Mouse (Mus musculus): ENCODE results near the gene Rgs11. TPM values are rescaled to one million over a fixed set of nuclear protein-coding genes. Genes with fewer than 3 reads are reported as not detected.
A peak's percentile ranks its signal among the peaks of the same experiment; 100 is the strongest.

Rgs11 gene
- polyA plus RNA-seq, 1 experiment from 2014 or later = 2.5 TPM

GRCm38 (mm10) chr17:26192481-26193190 lies 10.1 kb upstream of the Rgs11 start:
- Histone ChIP-seq H3K27ac (ENCODE audit: low read depth, low read length) (no peak overlapping the region), H3K27me3 (ENCODE audit: control insufficient read depth, insufficient read depth, low read length) (no peaks in the 10 kb centered on the region), H3K4me1 (replicated peaks; ENCODE audit: control insufficient read depth, insufficient read depth, low read length) (no peaks in the 10 kb centered on the region), H3K36me3 (ENCODE audit: control insufficient read depth, insufficient read depth, low read length) (peaks cover 11% of the 10 kb centered on the region), H3K9me3 (ENCODE audit: control insufficient read depth, low read length) (no peaks in the 10 kb centered on the region), H3K4me2 (ENCODE audit: low read depth, low read length, severe bottlenecking) (no peak overlapping the region), H3K4me3 (ENCODE audit: low read depth, low read length) (no peak overlapping the region), H3K9ac (ENCODE audit: low read length) (no peak overlapping the region)
- DNase-seq (ENCODE audit: low spot score) (no peak), ATAC-seq (replicated peaks; ENCODE audit: low FRiP score) (no peak)
- 95% methylated on average over 15 of the region's 15 CpGs for WGBS

- peaks cover 42% of the 10 kb centered on the region for H3K27me3 ChIP-seq (ENCODE audit: control insufficient read depth, insufficient read depth, low read length)
- H3K9ac ChIP-seq (ENCODE audit: low read length) = no peak within 1 kb of the TSS
- H3K4me2 ChIP-seq (ENCODE audit: low read depth, low read length, severe bottlenecking) = 0 out of 2 replicates have a peak within 1 kb of the TSS, but pooled peaks have one; percentile 5
- no peak for DNase-seq (ENCODE audit: low spot score)
- H3K4me3 ChIP-seq (ENCODE audit: low read depth, low read length) = no peak within 1 kb of the TSS
- WGBS = 74% methylated on average over 4 of the region's 4 CpGs
- no peaks in the 10 kb centered on the region; the same call in 1 of the 2 replicates for H3K36me3 ChIP-seq (ENCODE audit: control insufficient read depth, insufficient read depth, low read length)
- no peaks in the 10 kb centered on the region for H3K9me3 ChIP-seq (ENCODE audit: control insufficient read depth, low read length)
- peaks cover 17% of the 10 kb centered on the region for H3K4me1 ChIP-seq (replicated peaks; ENCODE audit: control insufficient read depth, insufficient read depth, low read length)
- H3K27ac ChIP-seq (ENCODE audit: low read depth, low read length) = no peak within 1 kb of the TSS
- no peak for ATAC-seq (replicated peaks; ENCODE audit: low FRiP score)
Observed at GRCm38 (mm10) chr17:26198892-26199291, 3.9 kb upstream of the Rgs11 start, which contains the start of gene Pdia2. TSS of gene Pdia2 (minus strand) at chr17:26199087.

GRCm38 (mm10) chr17:26200831-26201705 lies 1.7 kb upstream of the Rgs11 start:
- no peaks in the 10 kb centered on the region for H3K9me3 ChIP-seq (ENCODE audit: control insufficient read depth, low read length)
- peak overlapping the region; percentile 54 for H3K9ac ChIP-seq (ENCODE audit: low read length)
- peak overlapping the region; percentile 53 for H3K4me3 ChIP-seq (ENCODE audit: low read depth, low read length)
- peak; percentile 59; the same call in 1 of the 2 replicates for ATAC-seq (replicated peaks; ENCODE audit: low FRiP score)
- H3K4me2 ChIP-seq (ENCODE audit: low read depth, low read length, severe bottlenecking) = peak overlapping the region; percentile 83
- no peaks in the 10 kb centered on the region for H3K36me3 ChIP-seq (ENCODE audit: control insufficient read depth, insufficient read depth, low read length)
- H3K27ac ChIP-seq (ENCODE audit: low read depth, low read length) = no peak overlapping the region
- peaks cover 17% of the 10 kb centered on the region for H3K4me1 ChIP-seq (replicated peaks; ENCODE audit: control insufficient read depth, insufficient read depth, low read length)
- under 1% methylated on average over 82 of the region's 92 CpGs for WGBS
- peak; percentile 58 for DNase-seq (ENCODE audit: low spot score)
- H3K27me3 ChIP-seq (ENCODE audit: control insufficient read depth, insufficient read depth, low read length) = peaks cover 44% of the 10 kb centered on the region

- no peak overlapping the region for H3K27ac ChIP-seq (ENCODE audit: low read depth, low read length)
- H3K9ac ChIP-seq (ENCODE audit: low read length) = no peak overlapping the region
- ATAC-seq (replicated peaks; ENCODE audit: low FRiP score) (no peak), DNase-seq (ENCODE audit: low spot score) (no peak)
- no peaks in the 10 kb centered on the region for H3K36me3 ChIP-seq (ENCODE audit: control insufficient read depth, insufficient read depth, low read length)
- no peak overlapping the region for H3K4me3 ChIP-seq (ENCODE audit: low read depth, low read length)
- H3K27me3 ChIP-seq (ENCODE audit: control insufficient read depth, insufficient read depth, low read length) = peaks cover 44% of the 10 kb centered on the region
- H3K4me1 ChIP-seq (replicated peaks; ENCODE audit: control insufficient read depth, insufficient read depth, low read length) = peaks cover 17% of the 10 kb centered on the region
- H3K4me2 ChIP-seq (ENCODE audit: low read depth, low read length, severe bottlenecking) = no peak overlapping the region
- H3K9me3 ChIP-seq (ENCODE audit: control insufficient read depth, low read length) = no peaks in the 10 kb centered on the region
Observed at GRCm38 (mm10) chr17:26201998-26202397, 753 bp upstream of the Rgs11 start.

- H3K4me2 ChIP-seq (ENCODE audit: low read depth, low read length, severe bottlenecking) = peak overlapping the region; percentile 74
- peaks cover 44% of the 10 kb centered on the region for H3K27me3 ChIP-seq (ENCODE audit: control insufficient read depth, insufficient read depth, low read length)
- peak overlapping the region; percentile 34 for H3K4me3 ChIP-seq (ENCODE audit: low read depth, low read length)
- no peak overlapping the region for H3K27ac ChIP-seq (ENCODE audit: low read depth, low read length)
- H3K4me1 ChIP-seq (replicated peaks; ENCODE audit: control insufficient read depth, insufficient read depth, low read length) = peaks cover 17% of the 10 kb centered on the region
- no peak for DNase-seq (ENCODE audit: low spot score)
- H3K36me3 ChIP-seq (ENCODE audit: control insufficient read depth, insufficient read depth, low read length) = no peaks in the 10 kb centered on the region
- H3K9ac ChIP-seq (ENCODE audit: low read length) = no peak overlapping the region; the same call in none of the 2 replicates
- under 1% methylated on average over 30 of the region's 30 CpGs for WGBS
- no peak for ATAC-seq (replicated peaks; ENCODE audit: low FRiP score)
- no peaks in the 10 kb centered on the region for H3K9me3 ChIP-seq (ENCODE audit: control insufficient read depth, low read length)
Observed at GRCm38 (mm10) chr17:26203321-26203811, 615 bp downstream of the Rgs11 start.

- Histone ChIP-seq H3K9ac (ENCODE audit: low read length) (no peak overlapping the region), H3K36me3 (ENCODE audit: control insufficient read depth, insufficient read depth, low read length) (no peaks in the 10 kb centered on the region), H3K4me2 (ENCODE audit: low read depth, low read length, severe bottlenecking) (no peak overlapping the region), H3K27ac (ENCODE audit: low read depth, low read length) (no peak overlapping the region), H3K4me1 (replicated peaks; ENCODE audit: control insufficient read depth, insufficient read depth, low read length) (peaks cover 17% of the 10 kb centered on the region), H3K27me3 (ENCODE audit: control insufficient read depth, insufficient read depth, low read length) (peaks cover 43% of the 10 kb centered on the region), H3K9me3 (ENCODE audit: control insufficient read depth, low read length) (no peaks in the 10 kb centered on the region), H3K4me3 (ENCODE audit: low read depth, low read length) (no peak overlapping the region)
- DNase-seq (ENCODE audit: low spot score) (no peak), ATAC-seq (replicated peaks; ENCODE audit: low FRiP score) (no peak)
- 32% methylated on average over 11 of the region's 11 CpGs for WGBS
Observed at GRCm38 (mm10) chr17:26204766-26205165, 2.0 kb downstream of the Rgs11 start.

- no peak for DNase-seq (ENCODE audit: low spot score)
- peaks cover 11% of the 10 kb centered on the region; the same call in 1 of the 2 replicates for H3K4me1 ChIP-seq (replicated peaks; ENCODE audit: control insufficient read depth, insufficient read depth, low read length)
- WGBS = 44% methylated on average over 1 of the region's 1 CpGs
- no peaks in the 10 kb centered on the region for H3K9me3 ChIP-seq (ENCODE audit: control insufficient read depth, low read length)
- H3K36me3 ChIP-seq (ENCODE audit: control insufficient read depth, insufficient read depth, low read length) = no peaks in the 10 kb centered on the region
- H3K4me3 ChIP-seq (ENCODE audit: low read depth, low read length) = no peak overlapping the region
- H3K4me2 ChIP-seq (ENCODE audit: low read depth, low read length, severe bottlenecking) = no peak overlapping the region
- H3K27ac ChIP-seq (ENCODE audit: low read depth, low read length) = no peak overlapping the region
- H3K27me3 ChIP-seq (ENCODE audit: control insufficient read depth, insufficient read depth, low read length) = peaks cover 28% of the 10 kb centered on the region
- H3K9ac ChIP-seq (ENCODE audit: low read length) = no peak overlapping the region
- no peak for ATAC-seq (replicated peaks; ENCODE audit: low FRiP score)
Observed at GRCm38 (mm10) chr17:26206392-26206791, 3.6 kb downstream of the Rgs11 start.

- Histone ChIP-seq H3K9ac (ENCODE audit: low read length) (no peak within 1 kb of the TSS), H3K27ac (ENCODE audit: low read depth, low read length) (no peak within 1 kb of the TSS), H3K4me3 (ENCODE audit: low read depth, low read length) (no peak within 1 kb of the TSS), H3K9me3 (ENCODE audit: control insufficient read depth, low read length) (no peaks in the 10 kb centered on the region), H3K36me3 (ENCODE audit: control insufficient read depth, insufficient read depth, low read length) (no peaks in the 10 kb centered on the region), H3K4me2 (ENCODE audit: low read depth, low read length, severe bottlenecking) (no peak within 1 kb of the TSS), H3K27me3 (ENCODE audit: control insufficient read depth, insufficient read depth, low read length) (peaks cover 15% of the 10 kb centered on the region), H3K4me1 (replicated peaks; ENCODE audit: control insufficient read depth, insufficient read depth, low read length) (peaks cover 8% of the 10 kb centered on the region; the same call in 1 of the 2 replicates)
- ATAC-seq (replicated peaks; ENCODE audit: low FRiP score) = no peak
- WGBS = 92% methylated on average over 12 of the region's 12 CpGs
- DNase-seq (ENCODE audit: low spot score) = no peak
Observed at GRCm38 (mm10) chr17:26207686-26208085, 4.9 kb downstream of the Rgs11 start, which contains the start of gene Arhgdig. TSS of gene Arhgdig (minus strand) at chr17:26207786.
